Mouse (Mus musculus): Measurements from ENCODE around the gene Fryl.

Gene Fryl

DNA sequence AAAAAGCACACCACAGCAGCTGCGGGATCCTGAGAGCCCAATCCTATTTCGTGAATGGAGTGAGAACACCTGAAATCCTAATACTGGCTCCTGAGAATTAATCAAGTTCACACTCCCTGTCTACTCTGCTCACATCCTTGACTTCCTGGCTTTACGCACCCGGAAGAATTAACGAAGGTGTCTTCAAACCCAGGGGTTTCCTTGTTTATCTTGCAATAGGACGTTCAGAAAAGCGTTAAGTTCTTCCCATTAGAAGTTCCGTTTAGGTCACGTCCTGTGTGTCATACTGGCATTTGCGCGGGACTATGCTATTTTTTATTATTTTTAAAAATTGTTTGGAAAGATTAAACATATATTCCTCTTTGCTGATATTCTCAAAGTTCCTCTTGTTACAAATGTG, 677 bp upstream of the Fryl start:
- DNase-seq (ENCODE audit: low read depth) = no peak

DNA sequence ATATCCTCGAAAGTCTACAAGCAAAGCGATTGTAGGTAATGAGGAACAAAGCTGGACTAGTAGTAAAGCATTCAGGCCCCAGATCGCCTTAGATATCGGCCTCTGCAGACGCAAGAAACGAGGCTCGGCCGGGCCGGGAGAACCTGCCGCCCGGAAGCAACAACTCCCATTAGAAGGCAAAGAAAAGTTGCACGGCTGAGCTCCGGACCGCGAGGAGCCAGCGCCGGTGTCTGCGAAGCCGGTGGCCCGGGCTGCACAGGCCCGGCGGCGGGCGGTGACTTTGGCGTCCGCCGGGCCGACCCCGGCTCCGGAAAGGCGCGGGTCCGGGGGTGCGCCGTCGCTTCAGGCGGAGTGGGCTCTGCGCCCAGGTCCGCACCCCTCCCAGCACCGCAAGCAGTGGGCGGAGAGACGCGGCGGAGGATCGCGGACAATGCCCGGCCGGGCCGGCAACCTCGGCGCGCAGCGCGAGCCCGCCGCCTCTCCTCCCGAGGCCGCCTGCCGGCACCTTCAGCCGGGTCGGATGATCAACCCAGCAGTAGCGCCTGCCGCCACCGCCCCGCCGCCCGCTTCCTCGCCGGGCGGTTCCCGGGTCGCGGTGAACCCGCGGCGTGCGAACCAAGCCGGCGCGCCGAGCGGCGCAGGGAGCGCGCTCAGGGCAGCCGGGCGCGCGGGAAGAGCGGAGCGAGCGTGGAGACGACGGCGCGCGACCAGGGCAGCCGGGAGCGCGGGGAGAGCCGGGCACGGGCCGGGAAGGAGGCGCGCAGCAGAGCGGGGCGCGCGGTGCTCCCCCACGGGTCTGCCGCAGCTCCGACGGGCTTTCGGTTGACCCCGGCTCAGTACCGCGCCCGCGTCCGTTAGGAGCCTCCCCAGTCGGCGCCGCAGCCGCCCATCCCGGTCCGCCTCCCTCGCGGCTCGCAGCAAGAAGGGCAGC, 833 bp downstream of the Fryl start:
- no peak for DNase-seq (ENCODE audit: low read depth)

DNA sequence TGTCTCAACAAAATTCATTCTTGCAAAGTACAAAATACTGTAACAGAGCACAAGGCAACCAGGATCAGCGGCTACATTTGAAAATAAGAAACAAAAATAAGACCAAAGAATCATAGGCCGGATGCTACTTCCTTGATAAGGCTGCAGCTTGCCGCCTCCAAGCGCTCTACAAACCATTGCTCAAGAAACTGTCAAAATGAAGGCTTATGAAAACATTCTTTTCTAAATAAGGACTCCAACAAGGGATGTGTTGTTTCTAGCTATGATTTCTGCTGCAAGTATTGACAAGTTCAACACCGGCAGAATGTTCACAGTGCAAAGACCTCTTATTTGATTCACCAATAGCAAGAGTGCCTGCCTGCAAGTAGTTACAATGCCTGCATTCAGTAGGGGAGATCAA, 1.8 kb downstream of the Fryl start:
- no peak for DNase-seq (ENCODE audit: low read depth)

DNA sequence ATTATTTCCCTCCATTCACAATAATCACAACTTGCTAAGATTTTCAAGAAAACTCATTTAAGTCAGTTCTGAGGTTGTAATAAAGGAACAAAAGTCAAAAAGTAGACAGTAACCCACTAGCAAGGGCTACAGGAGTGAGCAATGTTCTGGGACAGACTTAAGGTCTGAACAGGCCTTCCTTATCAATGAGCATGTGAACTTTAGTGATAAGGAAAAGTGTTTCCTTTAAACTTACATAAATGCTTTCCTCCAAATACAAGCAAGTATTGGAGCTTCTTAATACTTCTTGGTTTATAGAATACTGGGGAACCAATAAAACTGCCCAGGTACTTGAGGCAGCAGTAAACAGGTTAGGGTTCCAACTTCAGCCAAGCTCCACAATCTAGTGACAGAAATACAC, 3.7 kb downstream of the Fryl start:
- no peak for DNase-seq (ENCODE audit: low read depth)

DNA sequence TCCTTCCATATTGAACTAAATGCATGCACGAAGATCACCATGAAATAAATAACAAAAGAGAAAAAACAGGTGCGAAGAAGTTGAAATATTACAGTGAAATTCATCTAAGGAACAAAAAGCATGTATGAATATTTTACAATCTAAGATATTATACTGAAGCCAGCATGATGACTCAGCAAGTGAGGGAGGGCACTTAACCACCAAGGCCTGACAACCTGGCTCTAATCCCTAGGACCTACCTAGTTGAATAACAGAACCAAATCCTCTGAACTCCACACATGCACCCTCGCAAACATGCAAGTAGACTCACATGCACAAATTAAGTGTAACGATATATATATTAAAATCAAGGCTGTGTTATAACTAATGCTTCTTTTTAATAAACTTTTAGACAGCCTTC, 7.1 kb downstream of the Fryl start:
- no peak for DNase-seq (ENCODE audit: low read depth)

DNA sequence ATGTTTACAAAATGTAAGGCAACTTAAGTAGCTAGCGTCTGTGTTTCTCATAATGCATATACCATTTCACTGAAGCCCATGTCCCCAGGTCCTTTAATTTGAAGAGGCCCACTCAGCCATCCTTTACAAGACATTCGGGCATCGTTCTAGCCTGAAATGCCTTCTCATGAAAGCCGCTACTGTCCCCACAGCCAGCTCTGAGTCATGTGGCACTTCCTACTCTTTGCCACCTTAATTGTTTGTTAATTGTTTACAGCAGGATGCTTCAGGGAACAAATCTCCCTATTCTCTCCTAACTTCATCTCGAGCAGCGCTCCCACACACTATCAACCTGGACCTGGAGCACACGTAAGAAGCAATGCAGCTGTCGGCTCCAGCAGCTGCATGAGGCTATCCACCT, 8.2 kb downstream of the Fryl start:
- no peak for DNase-seq (ENCODE audit: low read depth)

DNA sequence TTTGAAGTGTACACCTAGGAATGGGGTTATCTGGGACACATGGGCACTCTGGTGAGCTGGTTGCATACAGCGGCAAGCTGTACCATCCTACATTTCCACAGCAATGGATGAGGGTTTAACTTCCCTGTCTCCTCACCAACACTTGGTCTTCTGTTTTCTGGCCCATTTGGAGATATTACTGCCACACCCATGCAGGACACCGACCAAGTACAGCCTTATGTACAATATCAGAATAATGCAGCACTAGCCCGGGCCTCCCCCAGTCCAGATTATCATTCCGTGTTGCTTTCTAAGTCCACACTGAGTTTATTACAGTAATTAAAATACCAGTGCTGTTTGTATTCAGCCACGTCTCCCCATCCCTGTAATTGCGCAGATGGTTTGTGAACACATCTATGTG, 10.0 kb downstream of the Fryl start:
- DNase-seq (ENCODE audit: low read depth) = no peak

DNA sequence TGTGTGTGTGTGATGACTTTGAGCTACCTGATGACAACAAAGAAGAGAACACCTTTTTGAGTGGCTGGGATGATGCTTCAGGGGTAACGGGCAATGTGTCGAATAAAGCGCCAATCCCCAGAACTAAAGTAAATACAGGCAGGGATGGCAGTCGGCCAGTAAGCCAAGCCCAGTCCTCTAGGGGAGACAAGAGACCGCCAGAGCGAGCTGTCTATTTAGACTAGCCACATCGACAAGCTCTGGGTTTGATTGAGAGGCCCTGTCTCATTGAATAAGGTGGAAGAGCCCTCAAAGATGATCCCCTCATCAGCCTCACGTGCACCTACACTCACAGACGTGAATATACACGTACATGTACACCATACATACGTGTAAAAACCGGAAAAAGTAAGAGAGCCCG, 12.0 kb downstream of the Fryl start:
- DNase-seq (ENCODE audit: low read depth) = no peak

DNA sequence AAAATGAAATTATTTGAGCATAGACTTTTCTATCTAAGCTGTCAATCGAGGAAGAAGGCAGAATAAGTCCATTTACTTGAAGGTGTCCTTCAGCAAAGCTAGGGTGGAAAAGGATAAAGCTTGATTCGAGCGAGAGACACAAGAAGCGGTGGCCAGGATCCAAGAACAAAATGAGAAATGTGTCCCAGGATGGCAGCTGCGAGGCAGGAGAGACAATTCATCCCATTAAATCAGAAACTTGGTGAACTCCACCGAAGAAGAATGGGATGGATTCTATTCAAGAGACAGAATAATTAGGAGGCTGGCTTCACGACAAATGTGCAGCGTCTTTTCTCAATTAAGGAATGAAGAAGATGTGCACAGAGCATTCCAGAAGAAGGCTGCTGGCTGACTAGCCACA, 14.5 kb downstream of the Fryl start:
- no peak for DNase-seq (ENCODE audit: low read depth)

DNA sequence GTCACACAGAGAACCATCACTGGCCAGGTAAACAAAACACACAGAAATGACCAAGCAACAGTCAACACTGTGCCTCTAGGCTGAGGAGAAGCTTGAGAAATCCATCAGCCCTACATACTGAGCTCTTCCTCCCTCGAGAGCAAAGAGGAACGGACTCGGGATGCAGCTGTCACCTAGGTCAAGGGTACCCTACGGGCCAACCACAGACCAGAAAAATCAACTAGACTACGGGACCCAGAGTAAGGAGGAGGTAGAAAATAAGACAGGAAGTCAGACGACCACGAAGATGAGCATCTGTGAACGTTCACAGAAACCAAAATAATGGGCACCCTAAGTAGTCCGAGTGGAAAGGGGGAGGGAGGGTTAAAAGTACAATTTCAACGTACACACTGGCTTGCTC, 15.1 kb downstream of the Fryl start:
- no peak for DNase-seq (ENCODE audit: low read depth)

DNA sequence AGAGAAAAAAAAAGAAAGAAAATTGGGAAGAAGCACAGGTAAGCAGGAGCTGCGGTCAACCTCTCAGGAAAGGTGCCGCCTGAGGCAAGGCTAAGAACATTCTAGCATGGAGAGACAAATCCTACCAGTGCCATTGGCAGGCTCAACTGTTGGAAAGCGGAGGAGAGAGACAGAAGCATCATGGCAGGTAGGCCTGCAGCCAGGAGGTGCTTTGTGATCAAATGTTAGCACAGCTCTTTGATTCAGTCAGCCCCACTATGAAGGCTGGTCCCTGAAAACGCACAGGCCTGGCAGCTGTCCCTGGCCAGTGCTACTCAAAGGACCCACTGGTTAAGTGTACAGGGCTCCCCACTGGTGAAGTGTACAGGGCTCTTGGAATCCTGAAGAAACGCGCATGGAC, 16.0 kb downstream of the Fryl start:
- no peak for DNase-seq (ENCODE audit: low read depth)

DNA sequence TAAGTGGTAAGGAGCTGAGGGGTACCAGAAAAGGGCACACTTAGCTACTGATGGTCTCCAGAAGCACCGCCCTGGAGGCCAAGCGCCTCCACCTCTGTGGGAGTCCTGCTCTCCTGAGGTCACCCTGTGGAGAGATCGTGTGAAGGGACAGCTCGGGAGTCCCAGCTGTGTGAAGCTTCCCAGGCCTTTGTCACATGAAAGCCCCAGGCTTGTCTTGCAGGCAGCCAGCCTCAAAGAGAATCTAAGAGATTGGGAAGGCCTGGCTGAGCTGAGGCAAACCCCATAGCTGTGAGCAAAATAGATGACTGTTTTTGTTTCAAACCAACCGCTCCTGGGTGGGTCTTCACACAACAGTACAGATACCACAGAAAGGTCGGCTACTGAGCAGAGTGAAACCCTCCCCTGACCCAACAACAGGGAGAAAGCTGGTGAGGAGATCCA, 19.5 kb downstream of the Fryl start:
- DNase-seq (ENCODE audit: low read depth) = no peak

DNA sequence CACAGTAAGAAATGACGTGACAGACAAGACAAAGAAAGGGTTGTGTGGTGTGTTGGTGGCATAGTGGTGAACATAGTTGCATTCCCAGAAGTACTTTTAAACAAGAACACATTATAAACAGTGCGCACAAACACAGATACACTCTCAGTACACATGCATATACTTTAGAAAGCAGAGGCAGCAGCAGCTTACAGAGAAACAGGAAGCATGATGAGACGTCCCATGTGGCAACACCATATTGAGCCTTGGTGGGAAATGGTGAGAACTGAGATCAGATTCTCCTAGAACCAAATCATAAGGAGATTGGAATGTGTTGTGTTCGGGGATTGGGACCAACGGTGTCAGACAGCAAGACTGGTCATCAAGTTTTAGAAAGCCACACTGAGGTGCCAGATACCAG, 21.2 kb downstream of the Fryl start:
- DNase-seq (ENCODE audit: low read depth) = no peak

DNA sequence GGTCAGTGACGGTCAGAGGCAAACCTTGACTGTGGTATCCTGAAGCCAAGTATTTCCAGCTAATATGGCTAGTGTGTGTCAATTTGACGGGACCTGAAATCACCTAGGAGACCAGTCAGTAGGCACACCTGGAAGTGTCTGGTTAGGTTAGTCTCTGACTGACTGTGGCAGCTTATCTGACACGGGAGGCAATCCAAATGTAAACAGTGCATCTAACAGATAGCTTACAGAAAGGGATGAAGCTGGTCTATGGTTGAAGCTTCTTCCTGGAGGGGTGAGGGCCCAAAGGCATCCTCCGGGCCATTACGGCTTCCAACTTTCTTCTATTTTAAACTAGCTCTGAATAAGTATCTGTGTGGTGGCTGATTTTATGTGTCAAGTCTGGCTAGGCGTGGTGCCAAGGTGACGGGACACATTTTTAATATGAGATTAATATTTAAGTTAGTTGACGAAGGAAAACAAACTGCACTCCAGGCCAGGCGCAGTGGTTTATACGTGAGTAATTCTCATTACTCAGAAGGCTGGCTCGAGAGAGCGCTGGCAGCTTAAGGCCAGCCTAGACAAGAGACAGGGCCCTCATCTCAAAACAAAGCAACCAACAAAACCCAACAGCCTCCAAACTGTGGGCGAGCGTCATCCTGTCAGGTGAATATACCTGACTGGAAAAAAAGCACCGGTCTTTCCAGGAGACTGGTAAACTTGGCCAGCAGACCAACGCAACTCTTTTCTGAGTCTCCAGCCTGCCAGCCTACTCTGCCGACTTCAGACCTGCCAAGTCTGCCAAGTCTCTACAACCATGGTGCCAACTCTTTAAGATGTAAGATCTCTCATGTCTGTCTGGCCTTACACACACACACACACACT, 23.2 kb downstream of the Fryl start:
- DNase-seq (ENCODE audit: low read depth) = peak; percentile 73

DNA sequence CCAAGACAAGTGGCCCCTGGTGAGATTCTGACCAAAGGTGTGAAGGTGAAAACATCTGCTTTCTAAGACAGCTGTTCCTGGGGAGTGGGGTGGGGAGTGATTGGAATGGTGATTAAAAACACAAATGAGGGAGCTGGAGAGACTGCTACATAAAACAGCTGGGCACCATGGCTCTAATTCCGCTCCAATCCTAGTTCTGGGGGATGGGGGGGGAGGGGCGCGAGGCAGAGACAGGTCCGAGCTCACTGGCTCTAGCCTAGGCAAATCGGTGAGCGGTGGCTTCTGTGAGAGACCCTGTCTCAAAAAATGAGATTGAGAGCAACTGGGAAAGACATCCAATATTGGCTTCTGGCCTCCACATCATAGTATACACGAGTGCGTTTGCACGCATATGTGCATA, 24.2 kb downstream of the Fryl start:
- no peak for DNase-seq (ENCODE audit: low read depth)

DNA sequence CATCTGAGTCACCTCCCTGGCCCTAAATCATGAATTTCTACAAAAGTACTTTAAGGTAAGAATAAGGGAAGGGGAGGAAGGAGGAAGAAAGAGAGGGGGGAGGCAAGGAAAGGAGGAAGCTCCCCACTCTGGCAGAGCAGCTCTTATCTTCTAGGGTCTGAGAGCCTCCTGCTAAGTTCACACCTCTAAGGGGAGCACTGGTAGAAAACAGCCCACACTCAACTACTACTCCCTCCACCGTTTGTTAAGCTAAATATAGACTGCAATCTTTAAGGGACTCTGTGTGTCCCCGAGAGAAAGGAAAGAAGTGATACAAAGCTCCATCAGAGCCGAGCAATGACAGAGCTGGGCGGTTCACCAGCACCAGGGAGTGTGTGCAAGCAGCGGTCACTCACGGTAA, 24.6 kb downstream of the Fryl start:
- DNase-seq (ENCODE audit: low read depth) = no peak

DNA sequence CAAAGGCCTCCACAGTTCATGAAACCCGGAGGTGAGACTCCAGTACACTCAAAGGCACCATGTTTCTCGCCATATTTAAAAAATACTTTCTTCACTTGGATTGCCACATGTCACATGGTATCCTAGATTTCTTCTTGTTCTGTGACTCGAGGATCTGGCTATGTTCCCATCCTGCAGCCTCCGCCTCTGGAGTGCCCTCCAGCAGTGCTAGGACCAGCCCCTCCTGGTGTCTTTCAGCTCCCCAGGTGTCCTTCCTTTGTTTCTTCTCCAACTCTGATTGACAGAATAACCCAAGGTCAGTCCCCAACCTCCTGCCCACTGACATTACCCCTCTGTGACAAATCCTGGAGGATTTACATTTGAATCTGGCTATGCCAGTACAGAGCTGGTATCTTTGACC, 26.2 kb downstream of the Fryl start:
- no peak for DNase-seq (ENCODE audit: low read depth)

DNA sequence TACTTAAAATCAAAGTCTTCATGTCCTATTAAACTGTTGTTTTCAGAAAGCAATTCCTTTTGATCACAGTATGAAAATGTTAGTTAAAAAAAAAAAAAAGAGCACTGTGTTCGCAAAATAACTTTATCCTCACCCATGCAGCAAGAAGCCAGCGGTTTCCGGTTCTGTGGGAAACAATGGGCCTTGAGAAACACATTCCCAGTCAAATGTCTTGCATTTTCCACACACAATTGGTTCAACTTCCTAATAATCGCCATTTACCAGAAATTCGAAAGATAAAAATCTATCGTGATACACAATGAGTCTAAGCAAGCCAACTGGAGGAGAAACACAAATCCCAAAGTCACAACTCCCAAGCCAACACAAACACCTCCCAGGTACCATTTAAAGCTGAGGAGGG, 27.0 kb downstream of the Fryl start:
- no peak for DNase-seq (ENCODE audit: low read depth)

DNA sequence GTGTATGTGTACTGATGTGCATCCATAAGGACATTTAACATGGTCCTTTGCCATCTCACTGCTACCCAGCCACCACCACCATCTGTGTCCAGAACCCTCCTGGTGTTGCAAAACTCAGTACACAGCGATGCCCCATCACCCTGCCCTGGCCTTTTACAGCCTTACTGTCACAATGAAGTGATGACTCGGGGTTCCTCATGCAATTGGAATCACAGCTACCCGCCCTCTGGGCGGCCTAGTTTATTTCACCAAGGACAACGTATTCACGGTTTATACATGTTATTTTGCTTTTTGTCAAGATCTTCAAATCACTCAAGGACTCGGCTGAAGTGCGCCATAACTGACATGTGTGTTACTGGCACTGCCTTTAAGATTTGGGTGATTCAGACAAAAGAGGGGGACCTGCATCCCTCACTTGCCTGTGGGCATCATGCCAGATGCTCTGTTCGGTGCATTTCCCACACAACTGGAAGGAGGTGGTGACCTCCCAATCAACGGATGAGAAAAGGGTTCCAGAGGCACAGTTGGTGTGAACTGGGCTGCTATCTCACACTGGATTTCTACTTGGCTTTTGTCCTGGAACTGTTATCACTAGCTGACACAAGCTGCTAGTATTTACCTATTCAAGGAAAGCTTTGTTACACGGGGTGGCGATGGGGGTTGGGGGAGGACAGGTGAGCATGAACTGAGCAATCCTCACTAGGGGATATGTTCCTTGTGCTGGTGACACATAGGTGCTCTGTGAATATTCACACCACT, 27.9 kb downstream of the Fryl start:
- DNase-seq (ENCODE audit: low read depth) = no peak

DNA sequence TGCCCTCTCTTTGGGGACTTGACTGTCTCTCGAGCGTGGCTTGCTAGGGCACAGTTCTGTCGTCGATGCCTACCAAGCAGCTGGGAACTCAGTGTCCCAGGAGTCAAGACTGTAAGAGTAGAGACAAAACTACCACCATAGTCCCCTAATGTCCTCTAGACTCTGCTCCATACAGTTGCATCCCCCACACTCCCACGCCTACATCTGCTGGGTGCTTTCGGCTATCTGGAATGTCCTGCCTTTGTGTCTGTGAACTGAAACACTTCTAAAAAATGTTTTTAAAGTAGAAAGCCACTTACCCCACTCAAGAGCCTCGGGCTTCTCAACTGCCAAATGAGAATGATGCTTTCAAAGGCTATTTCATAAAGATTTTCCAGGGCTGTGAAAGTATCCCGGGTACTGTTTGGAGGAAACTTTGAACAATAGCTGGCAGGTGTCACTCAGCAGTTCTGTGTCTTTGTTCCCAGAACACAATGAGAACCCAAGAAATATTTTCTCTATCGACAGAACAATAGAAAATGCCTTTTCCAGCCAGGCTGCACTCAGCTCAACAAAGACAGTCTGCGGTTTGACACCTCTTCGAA, 28.8 kb downstream of the Fryl start:
- DNase-seq (ENCODE audit: low read depth) = no peak

DNA sequence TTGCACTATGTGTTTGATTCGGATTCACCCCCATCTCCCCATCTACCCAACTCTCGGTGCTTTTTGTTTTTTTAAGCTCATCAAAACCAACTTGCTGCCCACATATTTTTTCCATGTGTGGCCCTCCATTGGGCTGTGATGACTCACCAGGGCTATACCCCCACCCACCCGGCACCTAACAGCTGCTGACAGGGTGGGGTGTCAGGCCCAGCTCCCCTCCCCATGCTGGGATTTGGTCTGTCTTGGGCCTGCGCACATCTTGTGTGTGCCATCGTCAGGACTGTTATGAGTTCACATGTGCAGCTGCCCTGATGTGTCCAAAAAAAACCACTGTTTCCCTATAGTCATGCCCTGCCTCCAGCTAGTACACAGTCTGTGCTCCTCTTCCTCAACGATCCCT, 33.4 kb downstream of the Fryl start:
- DNase-seq (ENCODE audit: low read depth) = no peak

DNA sequence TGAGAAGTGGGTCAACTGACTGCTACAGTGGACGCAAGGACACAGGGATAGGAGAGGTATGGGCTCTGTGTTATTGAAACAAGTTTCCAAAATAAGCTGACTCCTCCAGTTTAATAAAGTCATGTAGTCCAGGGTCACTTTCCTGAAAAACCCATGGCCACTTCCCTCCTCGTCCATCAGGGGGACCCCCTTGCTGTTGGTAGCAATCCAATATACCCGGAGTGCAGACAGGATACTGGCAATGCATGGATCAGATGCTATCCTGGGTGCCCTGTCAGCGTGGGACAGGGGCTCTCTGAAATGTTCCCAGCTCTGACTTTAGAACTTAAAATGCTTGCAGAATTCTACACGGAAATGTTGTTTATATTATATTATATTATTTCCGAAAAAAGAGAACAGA, 34.0 kb downstream of the Fryl start:
- no peak for DNase-seq (ENCODE audit: low read depth)
